Mouse (Mus musculus): ENCODE measurements at regions not wholly inside any gene's neighbourhood (a gene's known extent, or its start where the extent isn't known, plus 50 kb on each side); places are given as distances from the start of the nearest gene placed in this dataset.

- H3K9me3 ChIP-seq (ENCODE audit: control insufficient read depth, insufficient read depth, low read depth, low read length): no peaks in the 10 kb centered on the region
- no peak overlapping the region for H3K4me3 ChIP-seq (ENCODE audit: insufficient read depth in 1 of 2, low read depth in 1 of 2, low read length in 2 of 2, poor library complexity in 1 of 2, severe bottlenecking in 1 of 2)
- no peaks in the 10 kb centered on the region for H3K36me3 ChIP-seq (ENCODE audit: control insufficient read depth, insufficient read depth, low read length, poor library complexity, severe bottlenecking)
- in situ Hi-C loops (cut with MboI; ENCODE audit: low sequenced_read_pairs in 2 of 2, unreplicated experiment in 2 of 2): no loop called here
- no peak for DNase-seq (ENCODE audit: low read depth, low spot score)
- H3K27ac ChIP-seq (ENCODE audit: insufficient read depth, low read depth, low read length, poor library complexity, severe bottlenecking): no peak overlapping the region
- TF ChIP-seq MAFK (IDR thresholded peaks at IDR 0.05; ENCODE audit: insufficient read depth, low read depth, low read length): no peak
- TF ChIP-seq ZC3H11A (IDR thresholded peaks at IDR 0.05; ENCODE audit: borderline replicate concordance, low read depth, low read length): no peak
- TF ChIP-seq CHD2 (IDR thresholded peaks at IDR 0.05; ENCODE audit: low read depth, low read length): no peak
- no peak for TF ChIP-seq HCFC1 (IDR thresholded peaks at IDR 0.05; ENCODE audit: borderline replicate concordance, insufficient read depth, low read length)
- TF ChIP-seq ZNF384 (IDR thresholded peaks at IDR 0.05; ENCODE audit: low read depth, low read length): no peak
- no peaks in the 10 kb centered on the region for H3K4me1 ChIP-seq (ENCODE audit: control insufficient read depth in 2 of 2, insufficient read depth in 2 of 2, low read length in 2 of 2, poor library complexity in 1 of 2)
- H3K9ac ChIP-seq (ENCODE audit: insufficient read depth, low read depth, low read length, poor library complexity, severe bottlenecking): no peak overlapping the region
These were observed 58.9 kb upstream of the Crim1 start for GRCm38 (mm10) chr17:78141136-78141535.

GRCm38 (mm10) chr17:78142431-78142830 is 57.6 kb upstream of the Crim1 start:
- H3K9me3 ChIP-seq (ENCODE audit: control insufficient read depth, insufficient read depth, low read depth, low read length): no peaks in the 10 kb centered on the region
- H3K4me1 ChIP-seq (ENCODE audit: control insufficient read depth in 2 of 2, insufficient read depth in 2 of 2, low read length in 2 of 2, poor library complexity in 1 of 2): no peaks in the 10 kb centered on the region
- no peak overlapping the region for H3K9ac ChIP-seq (ENCODE audit: insufficient read depth, low read depth, low read length, poor library complexity, severe bottlenecking)
- H3K4me3 ChIP-seq (ENCODE audit: insufficient read depth in 1 of 2, low read depth in 1 of 2, low read length in 2 of 2, poor library complexity in 1 of 2, severe bottlenecking in 1 of 2): no peak overlapping the region
- no peak for TF ChIP-seq MAFK (IDR thresholded peaks at IDR 0.05; ENCODE audit: insufficient read depth, low read depth, low read length)
- no peak for TF ChIP-seq HCFC1 (IDR thresholded peaks at IDR 0.05; ENCODE audit: borderline replicate concordance, insufficient read depth, low read length)
- no peak for TF ChIP-seq ZNF384 (IDR thresholded peaks at IDR 0.05; ENCODE audit: low read depth, low read length)
- TF ChIP-seq CHD2 (IDR thresholded peaks at IDR 0.05; ENCODE audit: low read depth, low read length): no peak
- no peak for TF ChIP-seq ZC3H11A (IDR thresholded peaks at IDR 0.05; ENCODE audit: borderline replicate concordance, low read depth, low read length)
- DNase-seq (ENCODE audit: low read depth, low spot score): no peak
- in situ Hi-C loops (cut with MboI; ENCODE audit: low sequenced_read_pairs in 2 of 2, unreplicated experiment in 2 of 2): no loop called here
- H3K27ac ChIP-seq (ENCODE audit: insufficient read depth, low read depth, low read length, poor library complexity, severe bottlenecking): no peak overlapping the region
- no peaks in the 10 kb centered on the region for H3K36me3 ChIP-seq (ENCODE audit: control insufficient read depth, insufficient read depth, low read length, poor library complexity, severe bottlenecking)

GRCm38 (mm10) chr17:78145335-78145734 is 54.7 kb upstream of the Crim1 start:
- Histone ChIP-seq H3K27ac (ENCODE audit: insufficient read depth, low read depth, low read length, poor library complexity, severe bottlenecking) (no peak overlapping the region), H3K36me3 (ENCODE audit: control insufficient read depth, insufficient read depth, low read length, poor library complexity, severe bottlenecking) (no peaks in the 10 kb centered on the region), H3K9me3 (ENCODE audit: control insufficient read depth, insufficient read depth, low read depth, low read length) (no peaks in the 10 kb centered on the region), H3K4me3 (ENCODE audit: insufficient read depth in 1 of 2, low read depth in 1 of 2, low read length in 2 of 2, poor library complexity in 1 of 2, severe bottlenecking in 1 of 2) (no peak overlapping the region), H3K9ac (ENCODE audit: insufficient read depth, low read depth, low read length, poor library complexity, severe bottlenecking) (no peak overlapping the region), H3K4me1 (ENCODE audit: control insufficient read depth in 2 of 2, insufficient read depth in 2 of 2, low read length in 2 of 2, poor library complexity in 1 of 2) (no peaks in the 10 kb centered on the region)
- DNase-seq (ENCODE audit: low read depth, low spot score): no peak
- in situ Hi-C loops (cut with MboI; ENCODE audit: low sequenced_read_pairs in 2 of 2, unreplicated experiment in 2 of 2): no loop called here
- TF ChIP-seq ZC3H11A (IDR thresholded peaks at IDR 0.05; ENCODE audit: borderline replicate concordance, low read depth, low read length) (no peak), MAFK (IDR thresholded peaks at IDR 0.05; ENCODE audit: insufficient read depth, low read depth, low read length) (no peak), CHD2 (IDR thresholded peaks at IDR 0.05; ENCODE audit: low read depth, low read length) (no peak), HCFC1 (IDR thresholded peaks at IDR 0.05; ENCODE audit: borderline replicate concordance, insufficient read depth, low read length) (no peak), ZNF384 (IDR thresholded peaks at IDR 0.05; ENCODE audit: low read depth, low read length) (no peak)

Measured in ES-E14 (cell line).